Mouse (Mus musculus): Measurements from ENCODE around the gene Serpinb3a.
"Not testable (repeated sequence)": the region's sequence is repeated elsewhere in the genome, so short reads cannot be mapped to it uniquely, and the experiment has no call there.

Serpinb3a gene

GRCm38 (mm10) chr1:107052203-107052602 lies at the start of gene Serpinb3a:
Gene Serpinb3a (minus strand): TSS chr1:107052303.
- no peak for DNase-seq (ENCODE audit: low spot score)

GRCm38 (mm10) chr1:107098417-107098816 lies 46.3 kb upstream of the Serpinb3a start:
- DNase-seq (ENCODE audit: low spot score), result no peak

GRCm38 (mm10) chr1:107083406-107083805 lies 31.3 kb upstream of the Serpinb3a start, which contains the start of gene Serpinb3d:
Gene Serpinb3d (minus strand): TSS chr1:107083506.
- DNase-seq (ENCODE audit: low spot score), result no peak

- not testable (repeated sequence) for DNase-seq (ENCODE audit: low spot score)
Observed at GRCm38 (mm10) chr1:107034236-107034635, 17.9 kb downstream of the Serpinb3a start.

DNA sequence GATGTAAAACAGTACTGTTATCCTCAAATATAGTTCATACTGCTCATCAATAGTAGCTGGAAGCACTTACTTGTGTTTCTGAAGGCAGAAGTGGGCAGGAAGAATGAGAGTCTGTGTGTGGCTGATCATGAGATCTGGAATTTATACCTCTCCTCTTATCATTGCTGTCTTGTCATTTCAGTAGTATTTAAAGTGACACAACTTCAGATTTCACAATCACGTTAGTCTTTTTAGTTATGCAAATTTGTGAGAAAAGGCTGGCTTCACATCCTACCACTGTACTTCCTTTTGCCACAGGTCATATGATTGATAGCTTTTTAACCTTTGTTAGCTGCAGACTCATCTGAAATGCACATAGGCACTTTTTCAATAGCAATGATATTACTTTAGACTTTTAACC lies 26.2 kb downstream of the Serpinb3a start:
- DNase-seq (ENCODE audit: low spot score), result no peak

DNA sequence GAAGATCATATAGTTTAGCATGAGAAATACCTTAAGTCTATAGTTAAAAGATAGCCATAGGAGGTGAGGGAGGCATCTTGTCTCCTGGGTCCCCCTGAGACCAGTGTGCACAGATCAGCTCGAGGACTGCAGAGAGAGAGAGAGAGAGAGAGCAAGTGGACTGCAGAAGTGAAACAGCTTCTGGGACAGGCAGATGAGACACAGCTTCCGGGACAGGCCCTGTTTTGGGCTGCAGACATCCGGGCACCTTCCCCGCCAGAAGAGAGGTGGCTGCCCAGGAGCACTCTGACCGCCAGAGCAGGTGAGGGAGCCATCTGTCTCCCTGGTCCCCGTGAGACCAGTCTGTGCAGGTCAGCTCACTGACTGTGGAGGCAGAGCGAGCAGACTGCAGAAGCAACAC lies 36.9 kb downstream of the Serpinb3a start:
- no peak for DNase-seq (ENCODE audit: low spot score)

DNA sequence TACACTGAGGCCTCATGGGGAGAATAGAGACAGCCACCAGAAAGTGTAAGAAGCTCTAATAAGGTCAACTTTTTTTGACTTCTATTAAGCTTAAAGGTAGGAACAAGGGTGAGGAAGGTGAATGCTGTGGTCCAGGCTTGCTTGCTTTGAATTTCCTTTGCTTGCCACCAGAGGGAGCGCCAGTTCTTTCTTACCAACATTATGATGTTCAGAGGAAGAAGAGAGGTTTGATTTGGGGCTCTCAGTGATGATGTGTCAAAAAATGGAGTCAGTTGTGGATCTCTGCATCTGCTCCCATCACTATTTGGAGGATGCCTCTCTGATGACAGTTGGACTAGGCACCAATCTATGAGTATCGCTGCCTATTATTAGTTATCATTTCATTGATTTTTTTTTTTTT lies 37.6 kb downstream of the Serpinb3a start:
- no peak for DNase-seq (ENCODE audit: low spot score)

DNA sequence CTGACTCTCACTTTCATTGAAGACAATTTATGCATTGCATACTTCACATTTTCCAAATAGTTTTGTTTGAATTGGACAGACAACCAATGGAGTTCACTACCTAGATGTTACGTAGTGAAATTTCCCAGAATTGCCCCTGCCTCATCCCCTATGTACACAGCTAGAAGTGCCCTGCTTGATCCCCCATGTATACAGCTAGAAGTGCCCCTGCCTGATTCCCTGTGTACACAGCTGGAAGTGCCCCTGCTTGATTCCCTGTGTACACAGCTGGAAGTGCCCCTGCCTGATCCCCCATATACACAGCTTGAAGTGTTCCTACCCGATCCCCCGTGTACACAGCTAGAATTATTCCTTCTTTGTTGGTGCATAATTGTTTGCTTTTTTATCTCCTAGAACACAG lies 45.8 kb downstream of the Serpinb3a start:
- no peak for DNase-seq (ENCODE audit: low spot score)

GRCm38 (mm10) chr1:107001754-107002153 lies 50.3 kb downstream of the Serpinb3a start:
- DNase-seq (ENCODE audit: low spot score), result no peak

DNA sequence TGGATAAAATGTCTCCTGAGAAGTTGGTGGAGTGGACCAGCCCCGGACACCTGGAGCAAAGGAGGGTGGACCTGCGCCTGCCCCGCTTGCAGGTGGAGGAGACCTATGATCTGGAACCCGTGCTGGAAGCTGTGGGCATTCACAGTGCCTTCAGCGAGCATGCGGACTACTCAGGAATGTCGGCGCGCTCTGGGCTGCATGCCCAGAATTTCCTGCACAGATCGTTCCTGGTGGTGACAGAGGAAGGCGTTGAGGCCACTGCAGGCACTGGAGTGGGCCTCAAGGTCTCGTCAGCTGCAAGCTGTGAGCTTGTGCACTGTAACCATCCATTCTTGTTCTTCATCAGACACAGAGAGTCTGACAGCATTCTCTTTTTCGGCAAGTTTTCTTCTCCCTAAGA lies 51.7 kb downstream of the Serpinb3a start:
- peak; percentile 19 for DNase-seq (ENCODE audit: low spot score)
